Mouse (Mus musculus): ENCODE data around the gene Sgo2b.
A peak's percentile ranks its signal among the peaks of the same experiment; 100 is the strongest.
"Not testable (repeated sequence)": the region's sequence is repeated elsewhere in the genome, so short reads cannot be mapped to it uniquely, and the experiment has no call there.

Sgo2b gene

GRCm38 (mm10) chr8:63951626-63952377 is at the start of gene Sgo2b:
Gene Sgo2b, minus strand, starts transcription at chr8:63952248.
- DNase-seq = no peak

GRCm38 (mm10) chr8:63970612-63971391 is 18.8 kb upstream of the Sgo2b start:
- not testable (repeated sequence) for DNase-seq

- no peak for DNase-seq
Observed at GRCm38 (mm10) chr8:63961032-63961785, 9.2 kb upstream of the Sgo2b start.

GRCm38 (mm10) chr8:63953802-63954201 is 1.8 kb upstream of the Sgo2b start:
- not testable (repeated sequence) for DNase-seq

- no peak for DNase-seq
Observed at GRCm38 (mm10) chr8:63933171-63933570, 18.9 kb downstream of the Sgo2b start.

- no peak for DNase-seq
Observed at GRCm38 (mm10) chr8:63929301-63930097, 22.5 kb downstream of the Sgo2b start.

GRCm38 (mm10) chr8:63921257-63921960 is 30.6 kb downstream of the Sgo2b start:
- no peak for DNase-seq

GRCm38 (mm10) chr8:63895096-63895495 is 57.0 kb downstream of the Sgo2b start:
- DNase-seq = no peak

GRCm38 (mm10) chr8:63878353-63878752 is 73.7 kb downstream of the Sgo2b start:
- DNase-seq = peak; percentile 70

- peak; percentile 31 for DNase-seq
Observed at GRCm38 (mm10) chr8:63877393-63877792, 74.7 kb downstream of the Sgo2b start.

GRCm38 (mm10) chr8:63876949-63877348 is 75.1 kb downstream of the Sgo2b start:
- DNase-seq = peak; percentile 83

All from heart, adult 11 months (tissue).